Mouse (Mus musculus) neural tube, embryonic 15.5 days (tissue): ENCODE data around the gene Mamstr. TPM values are rescaled to one million over a fixed set of nuclear protein-coding genes. Genes with fewer than 3 reads are reported as not detected.

ENCODE experiments used
- ATAC-seq: fragments of 200-750 bp; cut with Nextera tagmentation; 2 replicates; pipeline ENCODE4 v1.8.0; 2017; ENCODE audit warnings: mild to moderate bottlenecking, moderate TSS enrichment, moderate library complexity; ENCODE audit not compliant: low FRiP score
- H3K27ac ChIP-seq: fragments of 300-500 bp; sonication (generic); replicated peaks from 2 replicates; pipeline ENCODE4 v1.5.1; 2015; ENCODE audit warnings: mild to moderate bottlenecking, inconsistent platforms
- H3K27me3 ChIP-seq: fragments of 300-500 bp; sonication (generic); replicated peaks from 2 replicates; pipeline ENCODE4 v1.6.1; 2015; ENCODE audit warnings: inconsistent platforms
- H3K36me3 ChIP-seq: fragments of 300-500 bp; sonication (generic); 2 replicates; pipeline ENCODE4 v1.6.1; 2015; ENCODE audit warnings: inconsistent platforms
- H3K4me1 ChIP-seq: fragments of 300-500 bp; sonication (generic); 2 replicates; pipeline ENCODE4 v1.6.1; 2015; ENCODE audit warnings: inconsistent platforms
- H3K4me2 ChIP-seq: fragments of 300-500 bp; sonication (generic); 2 replicates; pipeline ENCODE4 v1.6.1; 2015; ENCODE audit warnings: inconsistent platforms, mild to moderate bottlenecking, moderate library complexity
- H3K4me3 ChIP-seq: fragments of 300-500 bp; sonication (generic); replicated peaks from 2 replicates; pipeline ENCODE4 v1.5.1; 2015; ENCODE audit warnings: mild to moderate bottlenecking, inconsistent platforms
- H3K9ac ChIP-seq: fragments of 300-500 bp; sonication (generic); replicated peaks from 2 replicates; pipeline ENCODE4 v1.6.1; 2015; ENCODE audit warnings: mild to moderate bottlenecking, inconsistent platforms
- H3K9me3 ChIP-seq: fragments of 300-500 bp; sonication (generic); replicated peaks from 2 replicates; pipeline ENCODE4 v1.6.1; 2016; ENCODE audit warnings: inconsistent platforms
- WGBS: fragments of 180-500 bp; shearing (Covaris S2); methylation state at CpG from one replicate; pipeline ENCODE4 v1.1.7; 2015; ENCODE audit warnings: mixed read lengths; 5-methylcytosine and 5-hydroxymethylcytosine counted together
- polyA plus RNA-seq: library from polyadenylated mRNA; unstranded; fragments of >200 nt; fragmentation: Nextera tagmentation; extraction: Ambion mirVana; gene quantifications from 2 replicates; pipeline ENCODE4 v1.2.1, GENCODE M21; 2015

Mamstr gene
- polyA plus RNA-seq, 1 experiment from 2014 or later = 4.5 TPM

DNA sequence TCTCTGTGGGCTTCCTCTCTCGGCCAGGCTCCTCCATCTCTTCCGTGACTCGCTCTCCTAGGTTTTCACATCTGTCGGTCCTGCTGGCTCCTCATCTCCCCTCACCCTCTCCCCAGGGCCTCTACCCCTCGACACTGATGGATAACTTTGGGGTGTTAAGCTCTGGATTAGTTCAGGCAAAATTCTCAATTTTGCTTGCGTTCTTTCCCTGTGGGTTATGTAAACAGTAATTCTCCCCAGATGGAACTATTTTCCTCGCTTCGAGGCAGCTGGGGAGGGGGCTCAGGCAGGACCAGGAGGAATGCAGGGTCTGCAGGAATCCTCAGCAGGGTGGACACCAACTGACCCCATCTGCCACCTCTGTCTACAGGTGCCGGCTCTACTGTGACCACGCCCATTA lies 46.0 kb downstream of the Mamstr start:
- Histone ChIP-seq H3K9ac (no peak overlapping the region), H3K9me3 (no peaks in the 10 kb centered on the region), H3K36me3 (no peaks in the 10 kb centered on the region), H3K4me2 (no peak overlapping the region), H3K27ac (no peak overlapping the region), H3K4me1 (peaks cover 12% of the 10 kb centered on the region), H3K27me3 (no peaks in the 10 kb centered on the region), H3K4me3 (no peak overlapping the region)
- WGBS = 67% methylated on average over 10 of the region's 10 CpGs
- ATAC-seq = no peak

- no peak overlapping the region for H3K9ac ChIP-seq
- H3K27ac ChIP-seq = no peak overlapping the region
- no peaks in the 10 kb centered on the region for H3K27me3 ChIP-seq
- H3K4me1 ChIP-seq = peaks cover 12% of the 10 kb centered on the region
- no peaks in the 10 kb centered on the region for H3K36me3 ChIP-seq
- H3K4me3 ChIP-seq = no peak overlapping the region
- ATAC-seq = no peak
- 66% methylated on average over 3 of the region's 3 CpGs for WGBS
- H3K9me3 ChIP-seq = no peaks in the 10 kb centered on the region
- no peak overlapping the region for H3K4me2 ChIP-seq
Measured at GRCm38 (mm10) chr7:45686841-45687240, 47.1 kb downstream of the Mamstr start.

DNA sequence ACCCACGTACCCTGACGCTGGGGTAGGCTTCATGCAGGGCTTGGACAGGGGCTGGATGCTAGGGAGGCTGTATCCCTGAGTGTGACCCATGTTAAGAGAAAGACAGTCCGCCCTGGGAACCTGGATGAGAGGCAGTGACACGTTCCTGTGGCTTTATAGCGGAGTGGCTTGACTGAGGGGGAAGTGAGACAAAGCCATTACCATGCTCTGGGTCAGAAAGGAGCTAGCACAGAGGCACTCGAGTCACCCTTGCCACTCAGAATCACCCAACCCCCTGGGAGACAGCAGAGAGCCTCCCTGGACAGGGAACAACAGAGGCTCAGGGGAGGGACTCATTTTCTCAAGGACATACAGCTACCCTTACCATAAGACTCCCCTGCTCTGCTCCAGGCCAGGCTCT lies 49.3 kb downstream of the Mamstr start:
- Histone ChIP-seq H3K27ac (no peak overlapping the region), H3K36me3 (no peaks in the 10 kb centered on the region), H3K9me3 (no peaks in the 10 kb centered on the region), H3K4me1 (peaks cover 6% of the 10 kb centered on the region), H3K9ac (no peak overlapping the region), H3K4me3 (no peak overlapping the region), H3K27me3 (no peaks in the 10 kb centered on the region), H3K4me2 (no peak overlapping the region)
- no peak for ATAC-seq
- WGBS = 55% methylated on average over 6 of the region's 6 CpGs

DNA sequence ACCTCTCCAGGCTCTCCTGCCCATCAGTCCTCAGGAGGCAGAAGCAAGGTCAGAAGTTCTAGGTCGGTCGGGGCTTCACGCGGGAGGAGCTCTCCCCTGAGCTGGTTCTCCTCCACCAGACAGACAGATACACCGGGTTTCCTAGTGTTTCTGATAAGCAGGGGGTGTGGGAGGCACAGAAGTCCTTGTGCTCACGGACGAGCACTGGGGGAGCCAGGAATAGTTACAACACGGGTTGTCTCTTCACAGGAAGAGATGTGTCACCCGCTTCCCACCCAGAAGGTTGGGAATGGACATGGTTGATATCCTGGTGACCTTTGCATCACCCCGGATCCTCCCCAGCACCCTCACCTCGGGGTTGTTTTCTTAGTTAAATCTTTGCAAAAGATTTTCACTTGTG lies 50.0 kb downstream of the Mamstr start:
- H3K4me2 ChIP-seq = no peak overlapping the region
- no peaks in the 10 kb centered on the region for H3K9me3 ChIP-seq
- H3K36me3 ChIP-seq = no peaks in the 10 kb centered on the region
- H3K4me3 ChIP-seq = no peak overlapping the region
- no peaks in the 10 kb centered on the region for H3K27me3 ChIP-seq
- ATAC-seq = no peak
- H3K27ac ChIP-seq = no peak overlapping the region
- no peak overlapping the region for H3K9ac ChIP-seq
- peaks cover 6% of the 10 kb centered on the region for H3K4me1 ChIP-seq
- 86% methylated on average over 11 of the region's 11 CpGs for WGBS

- H3K27me3 ChIP-seq = no peaks in the 10 kb centered on the region
- no peak for ATAC-seq
Measured at GRCm38 (mm10) chr7:45692364-45692763, 52.6 kb downstream of the Mamstr start.

GRCm38 (mm10) chr7:45693921-45694591 lies 54.3 kb downstream of the Mamstr start, which contains the start of gene Sec1:
Gene Sec1, minus strand, starts transcription at chr7:45694402.
- Histone ChIP-seq H3K9ac (no peak within 1 kb of the TSS), H3K4me2 (no peak within 1 kb of the TSS), H3K36me3 (no peaks in the 10 kb centered on the region), H3K27me3 (0 out of 2 replicates have a peak, but pooled peaks cover 5% of the 10 kb centered on the region), H3K9me3 (no peaks in the 10 kb centered on the region), H3K27ac (no peak within 1 kb of the TSS), H3K4me1 (peaks cover 4% of the 10 kb centered on the region; the same call in 1 of the 2 replicates), H3K4me3 (no peak within 1 kb of the TSS)
- 88% methylated on average over 50 of the region's 50 CpGs for WGBS
- no peak for ATAC-seq

More at GRCm38 (mm10) chr7:45692364-45692763, 52.6 kb downstream of the Mamstr start:
- Histone ChIP-seq H3K4me1 (no peaks in the 10 kb centered on the region), H3K4me3 (no peak overlapping the region), H3K27ac (no peak overlapping the region), H3K36me3 (no peaks in the 10 kb centered on the region), H3K9me3 (no peaks in the 10 kb centered on the region), H3K4me2 (no peak overlapping the region), H3K9ac (no peak overlapping the region)
- WGBS = 92% methylated on average over 2 of the region's 2 CpGs

GRCm38 (mm10) chr7:45695098-45695497 lies 55.3 kb downstream of the Mamstr start:
- ATAC-seq = no peak
- WGBS = 7% methylated on average over 6 of the region's 6 CpGs
- no peaks in the 10 kb centered on the region for H3K36me3 ChIP-seq
- 0 out of 2 replicates have a peak, but pooled peaks cover 5% of the 10 kb centered on the region for H3K27me3 ChIP-seq
- no peak overlapping the region for H3K4me3 ChIP-seq
- H3K4me2 ChIP-seq = no peak overlapping the region
- no peaks in the 10 kb centered on the region for H3K9me3 ChIP-seq
- H3K4me1 ChIP-seq = peaks cover 14% of the 10 kb centered on the region
- H3K9ac ChIP-seq = no peak overlapping the region
- no peak overlapping the region for H3K27ac ChIP-seq

Other genes with a start within 250 kb of the Mamstr start
- 166 and 190 TPM in 2 replicates for gene Snrnp70, start 244.2 kb upstream of the Mamstr start, polyA plus RNA-seq
- gene Kcna7, start 234.3 kb upstream of the Mamstr start, polyA plus RNA-seq = 0.08 and 0.09 TPM in 2 replicates
- gene Ntf5, start 226.3 kb upstream of the Mamstr start, polyA plus RNA-seq = 0.91 TPM in 1 of 2 replicates, not detected in the other
- gene Lhb, start 219.2 kb upstream of the Mamstr start, polyA plus RNA-seq = 0.24 TPM in 1 of 2 replicates, not detected in the other
- 21.7 and 24.0 TPM in 2 replicates for gene Gys1, start 205.1 kb upstream of the Mamstr start, polyA plus RNA-seq
- gene Ruvbl2, start 201.9 kb upstream of the Mamstr start, polyA plus RNA-seq = 92.7 and 114 TPM in 2 replicates
- 4,883 and 5,335 TPM in 2 replicates for gene Ftl1, start 180.1 kb upstream of the Mamstr start, polyA plus RNA-seq
- 224 and 236 TPM in 2 replicates for gene Bax, start 173.1 kb upstream of the Mamstr start, polyA plus RNA-seq
- gene Tulp2, start 158.1 kb upstream of the Mamstr start, polyA plus RNA-seq = 0.15 and 0.59 TPM in 2 replicates
- gene Gm45808, start 153.2 kb upstream of the Mamstr start, polyA plus RNA-seq = not detected in 2 replicates
- 4.2 and 4.8 TPM in 2 replicates for gene Dhdh, start 151.2 kb upstream of the Mamstr start, polyA plus RNA-seq
- 140 and 158 TPM in 2 replicates for gene Nucb1, start 129.6 kb upstream of the Mamstr start, polyA plus RNA-seq
- gene Ppp1r15a, start 113.7 kb upstream of the Mamstr start, polyA plus RNA-seq = 17.8 and 18.4 TPM in 2 replicates
- gene Plekha4, start 113.6 kb upstream of the Mamstr start, polyA plus RNA-seq = 4.3 and 4.7 TPM in 2 replicates
- 0.93 TPM in 1 of 2 replicates, not detected in the other for gene Hsd17b14, start 85.1 kb upstream of the Mamstr start, polyA plus RNA-seq
- 25.4 and 31.9 TPM in 2 replicates for gene Bcat2, start 69.8 kb upstream of the Mamstr start, polyA plus RNA-seq
- gene Fgf21, start 24.5 kb upstream of the Mamstr start, polyA plus RNA-seq = 0.17 and 2.3 TPM in 2 replicates
- 0.69 TPM in 1 of 2 replicates, not detected in the other for gene Fut1, start 22.7 kb upstream of the Mamstr start, polyA plus RNA-seq
- 0.14 TPM in 1 of 2 replicates, not detected in the other for gene Izumo1, start 18.2 kb upstream of the Mamstr start, polyA plus RNA-seq
- gene Rasip1, start 12.5 kb upstream of the Mamstr start, polyA plus RNA-seq = 15.4 and 17.6 TPM in 2 replicates
- gene Fut2, start 26.4 kb downstream of the Mamstr start, polyA plus RNA-seq = 0.36 and 2.5 TPM in 2 replicates
- gene Ntn5, start 44.0 kb downstream of the Mamstr start, polyA plus RNA-seq = 1.7 and 1.9 TPM in 2 replicates
- gene Sec1, start 54.4 kb downstream of the Mamstr start, polyA plus RNA-seq = 0.47 and 0.77 TPM in 2 replicates
- 57.0 and 71.4 TPM in 2 replicates for gene Car11, start 59.9 kb downstream of the Mamstr start, polyA plus RNA-seq
- 3.3 and 3.9 TPM in 2 replicates for gene Dbp, start 65.1 kb downstream of the Mamstr start, polyA plus RNA-seq
- gene Rpl18, start 75.5 kb downstream of the Mamstr start, polyA plus RNA-seq = 573 and 682 TPM in 2 replicates
- 23.0 and 25.7 TPM in 2 replicates for gene Sphk2, start 78.0 kb downstream of the Mamstr start, polyA plus RNA-seq
- 0.50 and 1.5 TPM in 2 replicates for gene Fam83e, start 81.2 kb downstream of the Mamstr start, polyA plus RNA-seq
- gene Spaca4, start 85.8 kb downstream of the Mamstr start, polyA plus RNA-seq = not detected in 2 replicates
- gene Lmtk3, start 143.8 kb downstream of the Mamstr start, polyA plus RNA-seq = 19.3 and 26.0 TPM in 2 replicates
- 7.1 and 8.6 TPM in 2 replicates for gene Sult2b1, start 144.7 kb downstream of the Mamstr start, polyA plus RNA-seq
- 211 and 253 TPM in 2 replicates for gene Cyth2, start 174.6 kb downstream of the Mamstr start, polyA plus RNA-seq
- gene Kcnj14, start 184.8 kb downstream of the Mamstr start, polyA plus RNA-seq = 1.4 and 1.7 TPM in 2 replicates
- gene Grwd1, start 191.0 kb downstream of the Mamstr start, polyA plus RNA-seq = 40.7 and 48.9 TPM in 2 replicates
- 55.7 and 65.9 TPM in 2 replicates for gene Kdelr1, start 232.8 kb downstream of the Mamstr start, polyA plus RNA-seq
- 3.2 and 4.2 TPM in 2 replicates for gene Grin2d, start 238.4 kb downstream of the Mamstr start, polyA plus RNA-seq